Mouse (Mus musculus) natural killer cell, adult 2 months (primary cell): ENCODE data around the gene Itga2b.
"Not testable (repeated sequence)": the region's sequence is repeated elsewhere in the genome, so short reads cannot be mapped to it uniquely, and the experiment has no call there.

ENCODE experiments used
- DNase-seq, 2 experiments: peaks; one replicate each; pipeline ENCODE4 v3.0.0; 2022; ENCODE audit warnings: low spot score in 2 of 2

Gene Itga2b

DNA sequence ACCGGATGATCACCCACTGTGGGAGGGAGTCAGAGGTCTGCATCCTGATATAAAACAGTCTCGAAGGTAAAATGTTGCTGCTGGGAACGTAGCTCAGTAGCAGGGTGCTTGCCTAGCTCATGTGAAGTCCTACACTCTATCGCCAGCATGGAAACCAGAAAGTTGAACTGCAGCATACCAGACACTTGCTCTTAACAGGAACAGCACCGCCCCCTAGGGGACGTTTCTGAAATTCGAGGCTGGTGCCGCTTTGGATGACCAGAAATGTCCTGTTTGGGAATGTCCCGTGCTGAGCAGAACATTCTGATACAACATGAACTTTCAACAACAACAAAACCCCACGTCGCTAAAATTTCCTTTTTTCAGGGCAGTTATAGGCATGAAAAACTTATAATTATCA lies 58.2 kb downstream of the Itga2b start:
- DNase-seq, result peak; percentile 71 to 82

DNA sequence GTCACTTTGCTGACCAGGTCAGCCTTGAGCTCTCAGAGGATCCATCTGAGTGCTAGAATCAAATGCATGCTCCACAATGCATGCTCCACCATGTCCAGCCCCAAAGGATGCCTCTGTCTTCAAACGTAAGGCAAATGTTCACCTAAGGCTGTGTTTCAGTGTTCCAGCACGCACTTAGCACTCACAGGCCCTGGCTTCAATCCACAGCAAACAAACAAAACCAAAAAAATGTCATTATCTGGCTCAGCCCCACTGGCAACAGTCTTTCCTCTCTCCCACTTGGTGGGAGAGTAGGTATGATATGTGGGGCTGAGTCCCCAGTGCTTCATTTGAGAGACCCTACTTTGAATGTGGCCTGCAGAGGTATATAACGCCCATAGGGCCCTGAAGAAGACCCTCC lies 58.9 kb downstream of the Itga2b start:
- DNase-seq, result no peak

DNA sequence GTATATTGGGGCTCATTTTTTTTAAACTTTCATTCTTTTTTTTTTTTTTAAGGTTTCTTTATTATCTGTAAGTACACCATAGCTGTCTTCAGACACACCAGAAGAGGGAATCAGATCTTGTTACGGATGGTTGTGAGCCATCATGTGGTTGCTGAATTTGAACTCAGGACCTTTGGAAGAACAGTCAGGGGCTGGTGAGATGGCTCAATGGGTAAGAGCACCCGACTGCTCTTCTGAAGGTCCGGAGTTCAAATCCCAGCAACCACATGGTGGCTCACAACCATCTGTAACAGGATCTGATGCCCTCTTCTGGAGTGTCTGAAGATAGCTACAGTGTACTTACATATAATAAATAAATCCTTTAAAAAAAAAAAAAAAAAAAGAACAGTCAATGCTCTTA lies 59.6 kb downstream of the Itga2b start:
- not testable (repeated sequence) for DNase-seq

DNA sequence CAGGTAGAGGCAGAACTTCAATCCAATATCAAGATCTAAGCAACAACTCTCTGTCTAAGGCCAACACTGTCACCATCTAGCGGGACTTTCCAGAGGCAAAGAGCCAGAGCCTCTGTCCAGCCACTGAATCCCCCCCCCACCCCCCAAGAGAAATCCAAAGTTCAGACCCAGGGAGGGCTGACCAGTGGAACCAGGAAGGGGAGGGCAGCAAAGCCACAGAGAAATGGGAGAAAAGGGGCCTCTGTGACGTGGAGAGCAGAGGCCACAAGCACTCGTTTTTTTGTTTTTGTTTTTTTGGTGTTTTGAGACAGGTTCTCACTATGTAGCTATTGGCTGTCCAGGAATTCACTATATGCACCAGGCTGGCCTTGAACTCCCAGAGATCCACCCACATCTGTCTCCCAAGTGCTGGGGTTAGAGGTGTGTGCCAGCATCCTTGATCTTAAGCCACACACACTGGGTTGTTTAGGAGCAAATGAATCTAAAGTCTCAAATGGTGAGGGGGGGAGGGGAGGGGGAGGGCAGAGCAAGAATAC lies 60.1 kb downstream of the Itga2b start:
- DNase-seq, result no peak

DNA sequence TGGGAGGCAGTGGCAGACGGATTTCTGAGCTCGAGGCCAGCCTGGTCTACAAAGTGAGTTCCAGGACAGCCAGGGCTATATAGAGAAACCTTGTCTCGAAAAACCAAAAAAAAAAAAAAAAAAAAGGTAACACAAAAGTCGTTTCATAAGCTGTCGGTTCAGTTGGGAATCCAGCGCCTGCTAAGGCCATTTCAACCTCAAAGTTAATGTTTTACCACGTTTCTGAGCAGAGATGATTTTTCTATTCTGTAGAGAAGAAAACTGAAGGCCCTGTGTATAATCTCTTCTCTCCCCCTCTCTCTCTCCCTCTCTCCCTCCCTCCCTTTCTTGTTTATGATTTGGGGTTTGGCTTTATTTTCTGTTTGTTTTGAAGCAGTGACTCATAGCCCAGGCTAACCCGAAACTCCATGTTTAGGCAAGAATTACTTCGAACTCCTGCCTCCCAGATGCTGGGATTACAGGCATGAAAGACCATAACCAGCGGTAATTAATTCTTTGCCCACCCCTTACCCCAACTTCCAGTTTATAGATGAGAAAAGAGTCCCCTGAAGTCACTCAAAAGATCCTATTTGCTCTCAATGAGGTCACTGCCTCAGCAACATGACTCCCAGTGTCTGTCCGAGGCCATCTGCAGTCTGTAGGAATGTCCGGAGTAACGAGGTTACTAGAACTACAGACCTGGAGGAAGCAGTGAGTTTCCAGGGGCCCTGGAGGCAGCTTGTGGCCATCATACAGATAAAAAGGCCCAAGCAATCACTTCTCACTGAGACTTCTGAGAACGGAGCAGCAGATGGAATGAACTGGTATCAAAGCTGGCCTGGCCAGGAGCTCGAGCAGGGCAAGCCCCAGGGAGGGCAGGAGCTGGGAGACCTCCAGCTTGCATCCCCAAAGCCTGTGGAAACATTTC lies 60.8 kb downstream of the Itga2b start:
- DNase-seq, result no peak

DNA sequence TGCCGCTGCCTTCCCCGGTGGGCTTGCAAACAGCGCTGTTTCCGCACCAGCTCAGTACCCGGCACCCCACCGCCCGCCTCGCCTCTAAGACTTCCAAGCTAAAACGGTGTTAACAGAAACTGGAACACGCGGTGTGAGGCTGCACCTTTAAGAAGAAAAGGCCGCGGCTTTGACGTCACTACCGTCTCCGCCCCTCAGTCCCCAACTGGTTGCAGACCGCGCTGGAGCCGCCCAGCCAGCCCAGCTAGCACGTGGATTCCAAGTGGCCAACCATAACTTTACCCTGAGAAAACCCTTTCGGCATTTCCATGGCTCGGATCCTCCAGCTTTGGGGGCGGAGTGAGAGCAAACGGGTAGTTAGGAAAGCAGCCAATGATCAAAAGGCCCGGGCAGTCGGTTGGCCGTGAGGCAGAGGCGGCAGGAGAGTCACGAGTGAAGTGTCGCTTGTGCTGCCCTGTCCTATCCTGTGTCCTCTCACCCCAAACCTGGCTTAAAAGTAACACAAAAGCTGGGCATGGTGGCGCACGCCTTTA lies 61.5 kb downstream of the Itga2b start:
- peak; percentile 95 to 96 for DNase-seq

DNA sequence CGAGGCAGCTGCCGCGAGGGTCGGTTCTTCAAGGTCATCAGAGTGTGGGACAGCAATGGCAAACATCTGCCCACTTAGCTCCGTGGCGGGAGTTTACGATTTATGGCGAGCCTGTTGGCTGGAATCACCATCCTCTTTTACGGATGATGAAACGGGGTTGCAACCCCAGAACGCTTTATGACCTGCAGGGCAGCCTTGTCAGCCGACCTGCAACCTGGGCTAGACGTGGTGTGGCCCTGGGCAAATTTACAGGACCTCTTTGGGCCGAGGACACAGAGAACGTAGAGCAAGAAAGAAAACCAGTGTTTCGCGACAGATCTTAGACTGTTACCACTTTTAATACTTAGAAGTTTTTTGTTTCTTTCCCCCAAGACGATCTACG lies 62.1 kb downstream of the Itga2b start, which contains the start of gene Slc25a39:
Gene Slc25a39, minus strand, starts transcription at position 113 of the 382 bp plus-strand sequence.
- DNase-seq, result peak in 1 of 2 experiments; percentile 47

DNA sequence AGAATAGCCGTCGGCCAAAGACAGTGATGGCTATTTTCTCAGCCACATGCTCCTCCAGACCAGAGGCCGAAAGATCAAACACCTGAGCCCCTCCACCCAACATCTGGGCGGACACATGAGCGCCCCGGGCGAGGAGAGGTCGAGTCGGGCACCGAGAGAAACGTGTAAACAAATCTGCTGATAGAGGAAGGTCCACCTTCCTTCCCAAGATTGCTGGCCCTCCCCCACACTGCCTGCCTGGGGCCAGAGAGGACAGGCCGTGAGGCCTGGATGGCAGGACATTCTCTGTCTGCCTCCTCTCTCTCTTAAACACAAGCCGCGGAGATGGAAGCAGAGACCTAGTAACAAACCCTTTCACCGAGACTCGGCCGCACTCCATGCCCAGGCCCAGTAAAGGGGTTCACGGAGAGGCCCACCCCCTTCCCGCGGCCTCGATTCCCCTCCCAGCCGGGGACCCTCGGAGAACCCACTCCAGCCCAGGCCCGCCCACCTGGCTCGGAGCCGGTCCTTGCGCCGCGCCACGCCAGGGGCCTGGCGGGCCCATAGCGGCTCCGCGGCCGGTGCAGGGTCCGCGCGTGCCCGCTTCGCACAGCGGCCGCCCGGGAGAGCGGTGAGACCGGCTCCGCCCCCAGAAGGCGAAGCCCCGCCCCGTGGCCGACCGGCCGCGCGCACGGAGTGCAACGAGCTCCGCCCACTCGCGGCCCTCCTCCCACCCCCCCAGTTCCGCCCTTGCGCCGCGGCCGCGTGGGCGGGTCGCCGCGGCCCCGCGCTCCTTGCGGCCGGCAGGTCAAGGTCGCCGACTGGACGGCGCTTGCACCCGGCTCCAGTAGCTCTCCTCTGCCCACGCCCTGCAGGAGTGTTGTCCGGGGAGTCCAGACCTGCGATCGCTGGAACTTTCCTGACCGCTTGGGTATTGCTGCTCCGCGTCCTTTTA lies 62.8 kb downstream of the Itga2b start:
- peak; percentile 83 to 88 for DNase-seq

DNA sequence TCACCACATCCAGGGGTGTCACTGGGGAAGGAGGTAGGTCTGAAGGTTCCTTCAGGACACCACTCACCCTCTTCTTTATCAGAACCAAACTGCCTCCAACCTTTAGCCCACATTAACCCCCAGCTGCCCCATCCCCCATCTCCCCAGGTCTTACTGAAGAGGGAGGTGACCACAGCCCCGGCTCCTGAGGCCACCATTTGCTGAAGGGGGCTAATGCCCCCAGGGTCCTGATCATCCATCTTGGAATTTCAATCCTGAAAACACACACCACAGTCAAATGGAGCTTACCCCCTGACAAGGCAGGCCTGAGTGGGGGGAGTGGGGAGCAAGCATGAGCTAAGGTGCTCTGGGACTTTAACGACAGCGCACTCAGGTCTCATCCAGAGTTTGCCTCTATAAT lies 63.5 kb downstream of the Itga2b start:
- DNase-seq, result no peak

DNA sequence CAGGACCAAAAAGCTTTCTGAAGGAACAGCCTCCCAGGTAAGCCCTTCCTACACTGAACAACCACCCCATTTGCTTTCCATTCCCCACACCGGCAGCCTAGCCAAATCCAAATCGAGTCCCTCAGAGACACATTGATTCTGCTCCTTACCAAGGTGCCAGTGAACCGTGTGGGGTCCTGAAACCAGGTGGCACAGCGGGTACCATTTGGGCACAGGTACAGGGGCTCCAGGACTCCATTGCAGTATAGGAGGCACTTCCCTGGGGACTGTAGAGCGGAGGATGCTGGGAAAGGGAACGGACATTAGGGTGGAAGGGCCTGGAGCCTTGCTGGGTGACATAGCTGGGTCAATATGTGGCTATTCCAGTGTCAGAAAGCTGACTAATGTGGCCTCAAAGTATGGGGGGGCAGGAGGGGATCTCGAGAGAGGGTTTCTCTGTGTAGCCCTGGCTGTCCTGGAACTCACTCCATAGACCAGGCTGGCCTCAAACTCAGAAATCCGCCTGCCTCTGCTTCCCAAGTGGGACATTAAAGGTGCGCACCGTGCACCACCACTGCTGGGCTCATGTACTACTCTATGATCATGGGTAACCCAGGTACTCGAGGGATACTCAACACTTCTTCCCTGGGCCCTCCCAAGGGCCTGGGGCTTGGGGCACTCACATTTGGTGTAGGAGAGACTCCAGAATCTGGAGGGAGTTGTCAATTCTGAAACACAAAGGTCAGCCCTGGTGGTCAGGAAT lies 64.2 kb downstream of the Itga2b start:
- no peak for DNase-seq

DNA sequence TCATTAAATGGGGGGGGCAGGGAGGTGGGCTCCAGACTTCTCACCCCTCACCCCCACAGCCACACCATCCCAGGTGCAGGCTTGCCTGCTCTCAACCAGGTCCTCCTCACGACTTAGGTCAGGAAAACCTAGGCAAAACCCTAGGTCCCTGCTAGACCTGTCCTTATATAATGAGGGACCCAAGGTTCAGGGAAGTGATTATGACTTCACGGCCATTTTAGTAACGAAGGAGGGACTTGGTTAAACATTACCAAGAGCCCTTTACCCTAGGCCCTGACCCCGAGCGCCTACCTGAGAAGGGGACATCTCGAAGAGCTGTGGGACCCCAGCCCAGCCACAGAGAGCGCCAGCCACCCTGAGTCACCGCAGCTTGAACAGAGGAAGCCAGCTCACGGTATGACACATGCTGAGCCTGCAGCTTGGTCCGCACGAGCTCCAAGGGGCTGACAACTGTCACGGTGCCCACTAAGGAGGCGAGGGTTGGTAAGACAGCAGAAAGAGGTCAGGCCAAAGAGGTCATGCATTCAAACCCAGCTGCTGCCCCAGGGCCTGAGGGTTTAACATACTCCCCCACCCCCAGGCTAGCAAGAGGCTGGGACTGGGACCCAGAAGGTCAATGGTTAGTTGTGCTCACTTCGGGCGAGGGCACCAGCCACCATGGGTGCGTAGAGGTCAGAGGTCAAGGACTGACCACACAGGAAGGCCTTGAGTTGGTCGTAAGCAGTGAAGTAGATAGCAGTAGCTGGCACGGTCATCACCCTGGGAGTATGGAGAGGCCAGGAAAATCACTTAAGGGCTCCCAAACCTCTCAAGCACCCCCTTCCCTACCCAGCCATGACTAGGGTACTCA lies 65.5 kb downstream of the Itga2b start:
- no peak for DNase-seq

DNA sequence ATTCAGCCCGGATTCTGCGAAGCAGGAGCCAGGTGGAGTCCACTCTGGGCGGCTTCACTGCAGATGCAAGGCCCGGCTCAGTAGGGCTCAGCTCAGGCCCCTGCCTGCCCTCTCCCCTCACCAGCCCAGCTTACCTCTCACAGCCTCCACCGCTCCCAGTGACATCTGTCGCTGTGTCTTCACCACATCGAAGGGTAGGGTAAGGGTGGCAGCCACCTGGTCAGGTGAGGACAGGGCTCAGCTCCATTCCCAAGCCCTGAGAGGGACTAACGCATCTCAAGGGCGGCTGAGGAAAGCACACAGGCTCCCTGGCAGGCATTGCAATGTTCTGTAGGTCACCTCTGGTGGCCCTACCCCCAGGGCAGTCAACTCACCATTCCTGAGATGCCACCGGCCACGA lies 66.3 kb downstream of the Itga2b start:
- no peak for DNase-seq
